Mouse (Mus musculus): ENCODE results near the gene Slit1.

Slit1 gene

GRCm38 (mm10) chr19:41724831-41725470, 18.5 kb downstream of the Slit1 start:
- DNase-seq (ENCODE audit: inconsistent ontology term) = no peak

GRCm38 (mm10) chr19:41723337-41723736, 20.1 kb downstream of the Slit1 start:
- no peak for DNase-seq (ENCODE audit: inconsistent ontology term)

GRCm38 (mm10) chr19:41719436-41719835, 24.0 kb downstream of the Slit1 start:
- no peak for DNase-seq (ENCODE audit: inconsistent ontology term)

GRCm38 (mm10) chr19:41716233-41717218, 26.9 kb downstream of the Slit1 start:
- peak; percentile 83 for DNase-seq (ENCODE audit: inconsistent ontology term)

- DNase-seq (ENCODE audit: inconsistent ontology term) = no peak
Measured at GRCm38 (mm10) chr19:41714431-41714917, 29.0 kb downstream of the Slit1 start.

GRCm38 (mm10) chr19:41712829-41713228, 30.6 kb downstream of the Slit1 start:
- no peak for DNase-seq (ENCODE audit: inconsistent ontology term)

GRCm38 (mm10) chr19:41711665-41712064, 31.8 kb downstream of the Slit1 start:
- DNase-seq (ENCODE audit: inconsistent ontology term) = no peak

- no peak for DNase-seq (ENCODE audit: inconsistent ontology term)
Measured at GRCm38 (mm10) chr19:41709497-41710165, 33.8 kb downstream of the Slit1 start.

GRCm38 (mm10) chr19:41707850-41708249, 35.6 kb downstream of the Slit1 start:
- DNase-seq (ENCODE audit: inconsistent ontology term) = no peak

- no peak for DNase-seq (ENCODE audit: inconsistent ontology term)
Measured at GRCm38 (mm10) chr19:41706094-41706828, 37.2 kb downstream of the Slit1 start.

GRCm38 (mm10) chr19:41705416-41705815, 38.0 kb downstream of the Slit1 start:
- no peak for DNase-seq (ENCODE audit: inconsistent ontology term)

GRCm38 (mm10) chr19:41702638-41703037, 40.8 kb downstream of the Slit1 start:
- DNase-seq (ENCODE audit: inconsistent ontology term) = no peak

GRCm38 (mm10) chr19:41698857-41699424, 44.5 kb downstream of the Slit1 start:
- DNase-seq (ENCODE audit: inconsistent ontology term) = no peak

- DNase-seq (ENCODE audit: inconsistent ontology term) = no peak
Measured at GRCm38 (mm10) chr19:41697807-41698515, 45.5 kb downstream of the Slit1 start.

GRCm38 (mm10) chr19:41697111-41697806, 46.2 kb downstream of the Slit1 start:
- DNase-seq (ENCODE audit: inconsistent ontology term) = peak; percentile 88

- DNase-seq (ENCODE audit: inconsistent ontology term) = no peak
Measured at GRCm38 (mm10) chr19:41696443-41696842, 47.0 kb downstream of the Slit1 start.

- no peak for DNase-seq (ENCODE audit: inconsistent ontology term)
Measured at GRCm38 (mm10) chr19:41695046-41695445, 48.4 kb downstream of the Slit1 start.

- no peak for DNase-seq (ENCODE audit: inconsistent ontology term)
Measured at GRCm38 (mm10) chr19:41694610-41695009, 48.9 kb downstream of the Slit1 start.

- no peak for DNase-seq (ENCODE audit: inconsistent ontology term)
Measured at GRCm38 (mm10) chr19:41693727-41694126, 49.7 kb downstream of the Slit1 start.

- DNase-seq (ENCODE audit: inconsistent ontology term) = no peak
Measured at GRCm38 (mm10) chr19:41690064-41690463, 53.4 kb downstream of the Slit1 start.

Data from Muller cell, postnatal 12 days (primary cell).